Mouse (Mus musculus): ENCODE data around the gene Zfp408.
A peak's percentile ranks its signal among the peaks of the same experiment; 100 is the strongest.

Zfp408 gene

GRCm38 (mm10) chr2:91609370-91609769 lies 40.2 kb downstream of the Zfp408 start:
- peak; percentile 10 for DNase-seq (ENCODE audit: low read depth, low spot score)

DNA sequence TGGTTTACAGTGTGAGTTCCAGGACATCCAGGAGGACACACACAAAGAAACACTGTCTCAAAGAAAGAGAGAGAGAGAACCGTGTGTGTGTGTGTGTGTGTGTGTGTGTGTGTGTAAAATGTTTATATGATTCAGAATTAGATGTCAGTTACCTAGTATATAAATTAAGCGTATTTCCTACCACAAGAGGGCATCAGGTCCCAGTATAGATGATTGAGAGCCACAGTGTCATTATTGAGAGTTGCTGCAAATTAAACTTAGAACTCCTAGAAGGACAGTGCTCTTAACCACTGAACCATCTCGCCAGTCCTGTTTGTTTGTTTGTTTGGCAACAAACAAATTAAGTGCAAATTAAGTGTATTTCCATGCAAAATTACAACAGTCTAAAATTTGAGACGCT lies 47.2 kb downstream of the Zfp408 start:
- DNase-seq (ENCODE audit: low read depth, low spot score), result peak; percentile 35

DNA sequence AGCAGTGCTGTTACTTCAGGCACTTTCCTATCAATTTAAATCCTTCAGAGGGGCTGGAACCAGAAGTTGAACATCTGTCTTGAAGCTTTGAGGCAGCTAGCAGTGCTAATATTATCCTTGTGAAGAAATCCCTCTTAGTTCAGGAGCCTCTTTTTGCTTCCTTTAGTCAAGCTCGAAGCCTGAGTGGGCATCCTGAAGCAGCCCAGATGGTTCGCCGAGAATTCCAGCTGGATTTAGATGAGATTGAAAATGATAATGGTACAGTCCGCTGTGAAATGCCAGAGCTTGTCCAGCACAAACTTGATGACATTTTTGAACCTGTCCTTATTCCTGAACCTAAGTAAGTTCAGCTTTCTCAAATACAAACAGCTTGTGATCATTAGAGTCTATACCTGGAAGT lies 49.1 kb downstream of the Zfp408 start:
- DNase-seq (ENCODE audit: low read depth, low spot score), result no peak
